Mouse (Mus musculus) erythroblast, embryonic 14.5 days (primary cell): ENCODE measurements around the gene Pan3. TPM values are rescaled to one million over a fixed set of nuclear protein-coding genes. Genes with fewer than 3 reads are reported as not detected.

Experiments
- H3K27me3 ChIP-seq: 2 replicates; pipeline ENCODE4 v1.6.1; 2012; ENCODE audit warnings: inconsistent platforms; ENCODE audit not compliant: control insufficient read depth
- H3K36me3 ChIP-seq: 2 replicates; pipeline ENCODE4 v1.6.1; 2012; ENCODE audit warnings: mild to moderate bottlenecking, inconsistent platforms; ENCODE audit not compliant: control insufficient read depth
- H3K4me1 ChIP-seq: 2 replicates; pipeline ENCODE4 v1.6.1; 2012; ENCODE audit warnings: inconsistent platforms; ENCODE audit not compliant: control insufficient read depth
- H3K4me3 ChIP-seq: replicated peaks from 2 replicates; pipeline ENCODE3; 2012; ENCODE audit warnings: moderate library complexity, mild to moderate bottlenecking, inconsistent platforms
- H3K9me3 ChIP-seq: 2 replicates; pipeline ENCODE4 v1.6.1; 2012; ENCODE audit warnings: low read length, inconsistent platforms, mixed read lengths; ENCODE audit not compliant: control insufficient read depth
- GATA1 ChIP-seq: IDR thresholded peaks from 2 replicates; pipeline ENCODE4 v1.6.1; 2012; ENCODE audit warnings: low read length, inconsistent platforms, mixed read lengths
- TAL1 ChIP-seq: IDR thresholded peaks from 3 replicates; pipeline ENCODE4 v1.6.1; 2012; ENCODE audit warnings: low read length, inconsistent platforms, mixed read lengths
- polyA plus RNA-seq: library from polyadenylated mRNA; stranded (reverse); fragments of >175 nt; gene quantifications from 2 replicates; pipeline ENCODE4 v1.2.3, GENCODE M21; 2012

The Pan3 gene
- polyA plus RNA-seq, 1 experiment, result 1.3 TPM

GRCm38 (mm10) chr5:147501456-147501998 is 71.6 kb downstream of the Pan3 start:
- Histone ChIP-seq H3K27me3 (no peaks in the 10 kb centered on the region), H3K36me3 (peaks cover 63% of the 10 kb centered on the region), H3K4me1 (no peaks in the 10 kb centered on the region; the same call in 1 of the 2 replicates), H3K4me3 (no peak overlapping the region), H3K9me3 (no peaks in the 10 kb centered on the region)
- TF ChIP-seq GATA1 (no peak), TAL1 (no peak)

- no peak overlapping the region for H3K4me3 ChIP-seq
- H3K4me1 ChIP-seq, result peaks cover 1% of the 10 kb centered on the region
- H3K36me3 ChIP-seq, result peaks cover 56% of the 10 kb centered on the region
- no peaks in the 10 kb centered on the region for H3K27me3 ChIP-seq
- no peak for TF ChIP-seq TAL1
- no peak for TF ChIP-seq GATA1
- H3K9me3 ChIP-seq, result no peaks in the 10 kb centered on the region
Measured at GRCm38 (mm10) chr5:147502921-147503320, 73.0 kb downstream of the Pan3 start.

GRCm38 (mm10) chr5:147511350-147511749 is 81.4 kb downstream of the Pan3 start:
- peaks cover 13% of the 10 kb centered on the region for H3K4me1 ChIP-seq
- TF ChIP-seq GATA1, result no peak
- TF ChIP-seq TAL1, result no peak
- no peaks in the 10 kb centered on the region for H3K27me3 ChIP-seq
- no peak overlapping the region for H3K4me3 ChIP-seq
- peaks cover 32% of the 10 kb centered on the region for H3K36me3 ChIP-seq
- H3K9me3 ChIP-seq, result no peaks in the 10 kb centered on the region

- Histone ChIP-seq H3K4me1 (no peaks in the 10 kb centered on the region), H3K27me3 (no peaks in the 10 kb centered on the region), H3K4me3 (no peak overlapping the region), H3K36me3 (peaks cover 92% of the 10 kb centered on the region), H3K9me3 (no peaks in the 10 kb centered on the region)
- TF ChIP-seq GATA1 (no peak), TAL1 (no peak)
Measured at GRCm38 (mm10) chr5:147527006-147527405, 97.0 kb downstream of the Pan3 start.

- Histone ChIP-seq H3K9me3 (no peaks in the 10 kb centered on the region), H3K4me3 (no peak overlapping the region), H3K36me3 (peaks cover 89% of the 10 kb centered on the region)
Measured at GRCm38 (mm10) chr5:147527788-147528187, 97.8 kb downstream of the Pan3 start.

GRCm38 (mm10) chr5:147532031-147532430 is 102.1 kb downstream of the Pan3 start:
- H3K36me3 ChIP-seq, result peaks cover 83% of the 10 kb centered on the region
- H3K9me3 ChIP-seq, result no peaks in the 10 kb centered on the region
- H3K27me3 ChIP-seq, result no peaks in the 10 kb centered on the region
- no peaks in the 10 kb centered on the region for H3K4me1 ChIP-seq
- H3K4me3 ChIP-seq, result no peak overlapping the region
- TF ChIP-seq GATA1 (no peak), TAL1 (no peak)

More at GRCm38 (mm10) chr5:147527788-147528187, 97.8 kb downstream of the Pan3 start:
- H3K27me3 ChIP-seq, result no peaks in the 10 kb centered on the region
- TF ChIP-seq TAL1, result no peak
- TF ChIP-seq GATA1, result no peak
- no peaks in the 10 kb centered on the region for H3K4me1 ChIP-seq

- H3K36me3 ChIP-seq, result peaks cover 88% of the 10 kb centered on the region
- H3K27me3 ChIP-seq, result no peaks in the 10 kb centered on the region
- H3K4me1 ChIP-seq, result no peaks in the 10 kb centered on the region
- no peaks in the 10 kb centered on the region for H3K9me3 ChIP-seq
- no peak overlapping the region for H3K4me3 ChIP-seq
- TF ChIP-seq TAL1 (no peak), GATA1 (no peak)
Measured at GRCm38 (mm10) chr5:147539409-147539808, 109.4 kb downstream of the Pan3 start.

- Histone ChIP-seq H3K4me3 (no peak overlapping the region), H3K9me3 (no peaks in the 10 kb centered on the region), H3K27me3 (no peaks in the 10 kb centered on the region), H3K36me3 (peaks cover 88% of the 10 kb centered on the region), H3K4me1 (no peaks in the 10 kb centered on the region)
- TF ChIP-seq GATA1, result no peak
Measured at GRCm38 (mm10) chr5:147539815-147540214, 109.9 kb downstream of the Pan3 start.

- no peaks in the 10 kb centered on the region for H3K4me1 ChIP-seq
- TF ChIP-seq GATA1, result no peak
- no peak for TF ChIP-seq TAL1
- no peaks in the 10 kb centered on the region for H3K9me3 ChIP-seq
- no peak overlapping the region for H3K4me3 ChIP-seq
- H3K27me3 ChIP-seq, result no peaks in the 10 kb centered on the region
- H3K36me3 ChIP-seq, result peaks cover 90% of the 10 kb centered on the region
Measured at GRCm38 (mm10) chr5:147542291-147542690, 112.3 kb downstream of the Pan3 start.

- H3K4me3 ChIP-seq, result no peak overlapping the region
- H3K4me1 ChIP-seq, result no peaks in the 10 kb centered on the region
- H3K9me3 ChIP-seq, result no peaks in the 10 kb centered on the region
- H3K27me3 ChIP-seq, result no peaks in the 10 kb centered on the region
- H3K36me3 ChIP-seq, result peaks cover 91% of the 10 kb centered on the region
- TF ChIP-seq TAL1 (no peak), GATA1 (no peak)
Measured at GRCm38 (mm10) chr5:147545731-147546241, 115.8 kb downstream of the Pan3 start.
